Mouse (Mus musculus): ENCODE data around the gene Prrt1.
A peak's percentile ranks its signal among the peaks of the same experiment; 100 is the strongest.

The Prrt1 gene

DNA sequence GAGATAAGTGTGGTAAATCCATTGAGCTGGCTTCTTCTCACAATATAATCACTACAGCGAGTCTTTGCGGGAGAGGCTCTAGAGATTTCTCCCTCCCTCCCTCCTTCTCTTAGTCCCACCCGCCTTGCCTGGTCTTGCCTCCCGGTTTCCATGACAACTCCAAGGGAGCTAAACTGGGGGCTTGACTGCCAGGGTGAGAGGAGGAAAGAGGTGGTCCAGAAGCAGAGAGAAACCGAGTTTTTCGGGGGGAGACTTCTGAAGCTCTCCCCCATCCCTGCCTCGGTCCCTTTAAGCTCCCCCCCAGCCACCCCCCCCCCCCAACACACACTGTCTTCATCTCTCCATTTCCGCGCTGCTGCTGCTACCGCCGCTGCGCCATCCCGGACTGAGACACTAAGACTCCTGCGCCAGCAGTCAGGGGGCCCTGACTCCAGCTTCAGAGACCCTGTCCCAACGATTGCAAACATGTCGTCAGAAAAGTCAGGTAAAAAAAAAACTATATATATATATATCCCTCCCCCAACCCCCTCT, at the start of gene Prrt1:
Prrt1 (plus strand) TSS at position 313 of the 531 bp plus-strand sequence.
- no peak for DNase-seq (ENCODE audit: low spot score in 2 of 2)

DNA sequence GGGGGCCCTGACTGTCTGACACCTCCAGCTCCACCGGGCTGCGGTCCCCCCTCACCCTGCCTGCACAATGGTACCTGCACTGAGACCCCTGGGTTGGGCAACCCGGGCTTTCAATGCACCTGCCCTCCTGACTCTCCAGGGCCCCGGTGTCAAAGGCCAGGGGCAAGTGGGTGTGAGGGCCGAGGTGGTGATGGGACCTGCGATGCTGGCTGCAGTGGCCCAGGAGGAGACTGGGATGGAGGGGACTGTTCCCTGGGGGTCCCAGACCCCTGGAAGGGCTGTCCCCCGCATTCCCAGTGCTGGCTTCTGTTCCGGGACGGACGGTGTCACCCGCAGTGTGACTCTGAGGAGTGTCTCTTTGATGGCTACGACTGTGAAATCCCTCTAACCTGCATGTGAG, 46.8 kb upstream of the Prrt1 start:
- no peak for DNase-seq (ENCODE audit: low spot score in 2 of 2)

DNA sequence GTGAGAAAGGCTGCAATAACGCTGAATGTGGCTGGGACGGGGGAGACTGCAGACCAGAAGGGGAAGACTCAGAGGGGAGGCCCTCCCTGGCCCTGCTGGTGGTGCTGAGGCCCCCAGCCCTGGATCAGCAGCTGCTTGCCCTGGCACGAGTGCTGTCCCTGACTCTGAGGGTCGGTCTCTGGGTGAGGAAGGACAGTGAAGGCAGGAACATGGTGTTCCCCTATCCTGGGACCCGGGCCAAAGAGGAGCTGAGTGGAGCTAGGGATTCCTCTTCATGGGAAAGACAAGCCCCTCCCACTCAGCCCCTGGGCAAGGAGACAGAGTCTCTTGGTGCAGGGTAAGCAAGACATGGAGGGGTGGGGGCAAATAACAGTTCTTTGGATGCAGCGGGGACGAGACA, 45.9 kb upstream of the Prrt1 start:
- DNase-seq (ENCODE audit: low spot score in 2 of 2), result no peak

DNA sequence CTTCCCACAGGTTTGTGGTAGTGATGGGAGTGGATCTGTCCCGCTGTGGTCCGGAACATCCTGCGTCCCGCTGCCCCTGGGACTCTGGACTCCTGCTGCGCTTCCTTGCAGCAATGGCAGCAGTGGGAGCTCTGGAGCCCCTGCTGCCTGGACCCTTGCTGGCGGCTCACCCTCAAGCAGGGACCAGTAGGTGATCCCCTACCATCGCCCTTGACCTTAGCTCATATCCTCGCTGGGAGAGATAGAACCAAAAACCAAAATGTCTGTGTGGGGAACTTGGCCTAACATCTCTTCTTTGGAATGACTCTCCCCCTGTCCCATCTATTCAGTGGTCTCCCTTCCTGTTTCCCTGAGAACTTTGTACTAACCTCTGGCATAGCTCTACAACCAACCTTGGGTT, 45.5 kb upstream of the Prrt1 start:
- DNase-seq (ENCODE audit: low spot score in 2 of 2), result no peak

DNA sequence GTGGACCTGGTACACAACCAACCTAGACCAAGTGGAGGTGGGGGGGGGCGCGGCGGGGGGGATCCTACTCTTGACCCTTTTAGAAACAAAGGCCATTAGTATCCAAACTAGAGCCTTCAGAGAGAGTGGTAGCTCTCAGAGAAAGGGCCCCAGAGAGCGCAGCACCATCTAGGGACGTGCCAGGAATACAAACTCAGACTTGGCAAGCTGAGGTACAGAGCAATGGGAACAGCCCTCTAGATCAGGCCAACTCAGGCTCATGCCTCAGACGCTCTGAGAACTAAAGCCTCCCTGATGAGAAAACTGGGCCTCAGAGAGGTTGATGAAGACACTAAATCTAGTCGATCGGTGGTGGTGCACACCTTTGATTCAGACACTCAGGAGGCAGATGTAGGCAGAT, 44.2 kb upstream of the Prrt1 start:
- DNase-seq (ENCODE audit: low spot score in 2 of 2), result no peak

DNA sequence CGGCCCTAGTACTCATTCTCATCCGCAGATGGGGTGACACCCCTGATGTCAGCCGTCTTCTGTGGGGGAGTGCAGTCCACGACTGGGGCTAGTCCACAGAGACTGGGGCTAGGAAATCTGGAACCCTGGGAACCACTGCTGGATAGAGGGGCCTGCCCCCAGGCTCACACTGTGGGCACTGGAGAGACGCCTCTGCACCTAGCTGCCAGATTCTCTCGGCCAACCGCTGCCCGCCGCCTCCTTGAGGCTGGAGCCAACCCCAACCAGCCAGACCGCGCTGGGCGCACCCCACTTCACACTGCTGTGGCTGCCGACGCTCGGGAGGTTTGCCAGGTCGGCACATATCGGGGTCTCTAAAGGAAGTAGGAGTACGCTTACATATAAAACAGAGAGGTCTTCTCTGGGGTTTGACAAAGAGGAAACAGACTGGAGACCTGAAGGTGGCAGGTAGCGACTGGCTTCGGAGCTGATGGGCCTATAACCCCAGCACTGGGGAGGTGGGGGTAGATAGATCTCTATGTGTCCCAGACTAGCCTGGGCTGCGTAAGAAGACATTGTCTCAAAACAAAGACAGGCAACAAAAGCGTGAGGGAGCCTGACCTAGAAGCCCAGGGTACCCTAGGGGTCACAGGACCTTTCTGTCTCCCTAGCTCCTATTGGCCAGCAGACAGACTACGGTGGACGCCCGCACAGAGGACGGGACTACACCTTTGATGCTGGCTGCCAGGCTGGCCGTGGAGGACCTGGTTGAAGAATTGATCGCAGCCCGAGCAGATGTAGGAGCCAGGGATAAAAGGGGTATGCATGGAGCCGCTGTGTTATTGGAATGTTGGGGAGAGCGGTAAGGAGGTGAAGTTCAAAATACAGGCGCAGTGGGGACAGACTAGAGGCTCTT, 43.2 kb upstream of the Prrt1 start:
- DNase-seq (ENCODE audit: low spot score in 2 of 2), result no peak

DNA sequence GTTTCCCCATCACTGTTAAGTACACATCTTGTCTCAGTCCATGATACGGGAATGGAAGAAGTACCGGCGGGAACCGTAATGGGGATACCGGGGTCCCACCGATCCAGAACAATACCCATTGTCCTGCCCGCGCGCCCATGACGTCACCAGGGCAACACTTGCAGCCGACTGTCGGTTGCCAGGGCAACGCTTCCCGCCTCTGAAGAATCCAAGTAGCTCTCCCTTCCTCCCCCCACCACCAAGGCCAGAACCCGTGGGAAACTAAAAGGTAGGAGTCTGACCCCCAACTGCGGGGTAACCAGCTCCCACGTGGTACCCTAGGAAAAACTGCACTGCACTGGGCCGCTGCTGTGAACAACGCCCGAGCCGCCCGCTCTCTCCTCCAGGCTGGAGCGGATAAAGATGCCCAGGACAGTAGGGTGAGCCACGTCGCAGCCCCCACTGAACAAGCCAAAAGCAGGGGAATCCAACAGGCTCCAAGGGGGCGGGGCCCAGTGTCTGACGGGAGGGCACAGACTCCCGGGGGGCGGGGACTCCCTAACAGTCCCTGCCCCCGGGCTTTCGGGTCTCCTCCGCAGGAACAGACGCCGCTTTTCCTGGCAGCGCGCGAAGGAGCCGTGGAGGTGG, 42.4 kb upstream of the Prrt1 start:
- peak; percentile 82 to 91 for DNase-seq (ENCODE audit: low spot score in 2 of 2)

DNA sequence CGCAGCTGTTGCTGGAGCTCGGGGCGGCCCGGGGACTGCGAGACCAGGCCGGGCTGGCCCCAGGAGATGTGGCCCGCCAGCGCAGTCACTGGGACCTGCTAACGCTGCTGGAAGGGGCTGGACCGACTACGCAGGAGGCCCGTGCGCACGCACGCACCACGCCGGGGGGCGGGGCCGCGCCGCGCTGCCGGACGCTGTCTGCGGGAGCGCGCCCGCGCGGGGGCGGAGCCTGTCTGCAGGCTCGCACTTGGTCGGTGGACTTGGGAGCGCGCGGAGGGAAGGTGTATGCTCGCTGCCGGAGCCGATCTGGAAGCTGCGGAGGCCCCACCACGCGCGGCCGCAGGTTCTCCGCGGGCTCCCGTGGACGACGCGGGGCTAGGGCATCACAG, 41.9 kb upstream of the Prrt1 start:
- peak; percentile 97 to 98 for DNase-seq (ENCODE audit: low spot score in 2 of 2)

DNA sequence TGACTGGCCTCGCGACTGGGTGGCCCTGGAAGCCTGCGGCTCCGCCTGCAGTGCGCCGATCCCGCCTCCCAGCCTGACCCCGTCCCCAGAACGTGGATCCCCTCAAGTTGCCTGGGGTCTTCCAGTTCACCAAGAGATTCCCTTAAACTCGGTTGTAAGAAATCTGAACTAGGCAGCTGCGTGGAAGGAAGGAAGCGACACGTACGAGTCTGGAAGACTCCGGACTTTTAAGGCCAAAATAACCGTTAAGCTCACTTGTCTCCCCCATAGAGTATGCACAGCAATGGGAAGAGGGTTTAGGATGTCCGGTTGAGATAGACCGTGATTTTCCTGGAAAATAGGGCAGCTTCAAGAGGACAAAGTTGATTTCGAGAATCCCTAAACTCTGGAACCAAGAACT, 41.5 kb upstream of the Prrt1 start:
- no peak for DNase-seq (ENCODE audit: low spot score in 2 of 2)

DNA sequence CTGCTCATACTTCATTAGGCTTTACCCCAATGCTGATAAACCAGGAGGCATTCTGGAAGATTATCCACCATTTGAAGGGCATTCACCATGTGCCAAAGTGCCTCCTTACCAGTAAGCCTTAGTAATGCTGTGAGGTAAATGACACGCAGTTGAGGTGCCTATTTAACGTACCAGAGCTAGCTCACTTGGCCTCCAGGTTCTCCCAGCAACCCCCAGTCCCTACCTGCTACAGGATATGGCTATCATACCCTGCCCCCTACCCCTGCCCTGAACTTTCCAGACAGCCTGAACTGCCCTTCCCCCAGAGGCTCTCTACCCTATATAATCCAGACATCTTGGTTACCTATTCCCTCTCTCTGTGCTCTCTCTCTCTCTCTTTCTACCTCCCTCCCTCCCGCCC, 40.6 kb upstream of the Prrt1 start:
- no peak for DNase-seq (ENCODE audit: low spot score in 2 of 2)

DNA sequence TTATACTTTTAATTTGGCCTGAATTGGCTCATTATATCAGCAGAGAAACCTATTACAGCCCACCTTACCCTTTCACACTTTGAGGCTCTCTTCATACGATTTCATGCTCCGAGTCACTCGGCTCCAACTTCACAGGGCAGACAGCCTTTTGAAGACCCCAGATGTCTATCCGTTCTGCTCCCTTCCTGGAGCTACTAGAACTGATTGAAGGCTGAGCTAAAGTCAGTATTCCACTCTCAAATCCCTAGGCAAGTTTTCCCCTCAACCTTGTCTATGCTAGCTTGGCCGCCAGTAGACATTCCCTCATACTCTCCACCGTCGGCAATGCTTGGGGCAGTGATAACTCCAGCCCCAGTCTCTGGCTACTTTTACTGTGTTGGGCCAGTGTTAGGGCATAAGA, 40.1 kb upstream of the Prrt1 start:
- DNase-seq (ENCODE audit: low spot score in 2 of 2), result no peak

DNA sequence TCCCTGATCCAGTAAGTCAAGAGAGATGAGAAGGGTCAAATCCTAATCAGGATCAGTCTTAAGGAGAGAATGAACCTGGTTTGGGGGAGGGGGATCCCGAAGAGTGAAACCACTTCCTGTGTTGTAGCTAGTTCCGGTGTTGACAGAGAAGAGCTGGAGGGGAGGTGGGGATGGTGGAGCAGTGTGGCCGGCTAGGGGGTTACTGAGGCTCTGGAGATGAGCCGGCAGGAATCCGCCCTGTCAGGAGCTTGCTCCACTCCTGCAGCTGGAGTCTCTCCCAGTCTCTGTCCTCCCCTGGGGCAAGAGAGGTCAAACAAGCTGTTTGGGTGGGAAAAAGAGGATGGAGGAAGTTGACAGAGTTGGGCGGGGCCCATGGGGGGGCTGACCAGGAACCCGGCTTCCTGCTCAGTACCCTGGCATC, 39.6 kb upstream of the Prrt1 start, which contains the start of gene Gpsm3:
Gpsm3 (plus strand) TSS at position 126 of the 421 bp plus-strand sequence.
- DNase-seq (ENCODE audit: low spot score in 2 of 2), result peak; percentile 50 to 78

DNA sequence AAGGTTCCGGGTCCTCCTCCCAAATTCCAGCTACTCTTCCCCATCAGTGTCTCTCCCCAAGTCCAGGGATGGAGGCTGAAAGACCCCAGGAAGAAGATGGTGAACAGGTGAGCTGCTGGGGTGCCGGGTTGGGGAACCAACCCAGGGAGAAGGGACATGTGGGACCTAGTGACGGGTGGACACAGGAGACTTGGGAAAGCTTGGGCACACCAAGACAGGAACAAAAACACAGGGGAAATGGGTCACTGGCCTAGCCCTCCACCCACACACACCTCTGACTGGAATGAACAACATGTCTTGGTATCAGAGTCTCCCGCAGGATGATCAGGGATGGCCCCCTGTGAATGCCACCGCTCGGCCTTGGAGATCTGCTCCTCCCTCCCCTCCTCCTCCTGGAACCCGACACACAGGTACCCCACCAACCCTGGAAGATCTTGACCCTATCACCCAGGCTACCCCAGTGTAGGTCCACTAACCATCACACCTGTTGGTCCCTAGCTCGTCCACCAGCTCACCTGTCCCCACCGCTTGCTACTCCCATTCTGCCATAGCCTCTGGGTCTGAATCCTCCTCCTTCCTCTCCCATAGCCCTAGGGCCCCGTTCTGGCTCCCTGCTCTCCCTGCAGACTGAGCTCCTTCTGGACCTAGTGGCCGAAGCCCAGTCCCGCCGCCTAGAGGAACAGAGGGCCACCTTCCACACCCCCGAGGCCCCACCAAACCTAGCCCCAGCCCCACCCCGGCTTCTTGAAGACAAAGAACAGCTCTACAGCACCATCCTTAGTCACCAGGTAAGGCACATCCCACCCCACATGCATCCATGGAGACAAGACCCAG, 39.0 kb upstream of the Prrt1 start:
- DNase-seq (ENCODE audit: low spot score in 2 of 2), result peak in 1 of 2 experiments; percentile 72

DNA sequence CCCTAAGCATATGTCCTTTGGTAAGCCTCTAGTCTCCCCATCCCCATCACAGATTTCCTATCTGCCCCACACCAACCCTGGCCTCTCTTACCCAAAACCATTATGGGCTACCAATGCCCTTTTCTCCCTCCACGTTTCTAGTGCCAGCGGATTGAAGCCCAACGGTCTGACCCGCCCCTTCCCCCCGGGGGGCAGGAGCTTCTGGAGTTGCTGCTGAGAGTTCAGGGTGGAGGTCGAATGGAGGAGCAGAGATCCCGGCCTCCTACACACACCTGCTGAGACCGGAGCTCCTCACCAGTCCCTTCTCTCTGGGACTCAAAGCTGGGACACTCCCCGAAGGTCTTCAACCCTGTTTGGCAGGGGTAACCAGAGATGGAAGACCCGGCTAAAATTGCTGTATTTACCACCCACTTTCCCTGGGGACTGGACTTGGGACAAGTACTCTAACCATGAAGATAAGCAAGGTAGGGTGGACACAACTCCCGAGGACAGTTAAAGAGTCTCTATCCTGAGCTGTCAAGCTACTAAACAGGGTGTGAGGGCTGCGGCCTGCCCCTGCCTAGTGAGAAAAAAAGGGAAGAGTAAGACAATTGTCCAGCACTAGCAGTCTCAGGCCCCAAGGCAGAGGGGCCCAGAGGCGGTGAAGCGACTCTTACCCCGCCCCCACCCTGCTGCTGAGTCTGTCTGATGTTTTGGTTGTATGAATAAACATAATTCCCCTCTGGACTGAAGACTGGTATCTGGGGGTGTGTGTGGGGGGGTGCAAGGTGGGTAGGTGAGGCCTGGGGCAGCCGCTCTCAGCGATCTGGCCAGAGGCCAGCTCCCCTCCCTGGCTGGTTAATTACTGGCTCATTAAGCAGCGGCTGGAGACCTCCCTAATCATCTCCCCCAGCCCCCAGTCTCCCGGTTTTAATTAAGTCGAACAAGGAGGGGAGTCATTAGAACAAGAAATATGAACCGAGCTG, 38.0 kb upstream of the Prrt1 start, which contains the start of gene Pbx2:
Pbx2 (plus strand) TSS at position 238 of the 965 bp plus-strand sequence.
- DNase-seq (ENCODE audit: low spot score in 2 of 2), result peak in 1 of 2 experiments; percentile 75

DNA sequence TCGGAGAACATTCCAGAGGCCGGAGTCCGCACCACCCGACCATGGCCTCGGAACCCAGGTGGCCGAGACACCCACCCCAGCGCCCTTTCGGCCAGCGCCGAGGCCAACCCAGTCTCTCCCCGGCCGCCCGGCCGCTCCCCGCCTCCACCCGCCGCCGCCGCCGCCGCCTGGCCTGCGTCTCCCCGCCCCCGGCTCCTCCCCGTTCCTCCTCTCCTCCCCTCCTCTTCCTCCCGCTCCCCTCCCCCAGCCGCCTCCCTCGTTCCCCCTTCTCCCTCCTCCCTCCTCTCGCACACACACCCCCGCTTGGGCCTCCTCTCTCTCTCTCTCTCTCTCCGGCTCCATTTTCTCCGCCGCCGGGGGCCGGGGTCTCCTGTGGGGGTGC, 37.3 kb upstream of the Prrt1 start:
- peak; percentile 90 to 95 for DNase-seq (ENCODE audit: low spot score in 2 of 2)

DNA sequence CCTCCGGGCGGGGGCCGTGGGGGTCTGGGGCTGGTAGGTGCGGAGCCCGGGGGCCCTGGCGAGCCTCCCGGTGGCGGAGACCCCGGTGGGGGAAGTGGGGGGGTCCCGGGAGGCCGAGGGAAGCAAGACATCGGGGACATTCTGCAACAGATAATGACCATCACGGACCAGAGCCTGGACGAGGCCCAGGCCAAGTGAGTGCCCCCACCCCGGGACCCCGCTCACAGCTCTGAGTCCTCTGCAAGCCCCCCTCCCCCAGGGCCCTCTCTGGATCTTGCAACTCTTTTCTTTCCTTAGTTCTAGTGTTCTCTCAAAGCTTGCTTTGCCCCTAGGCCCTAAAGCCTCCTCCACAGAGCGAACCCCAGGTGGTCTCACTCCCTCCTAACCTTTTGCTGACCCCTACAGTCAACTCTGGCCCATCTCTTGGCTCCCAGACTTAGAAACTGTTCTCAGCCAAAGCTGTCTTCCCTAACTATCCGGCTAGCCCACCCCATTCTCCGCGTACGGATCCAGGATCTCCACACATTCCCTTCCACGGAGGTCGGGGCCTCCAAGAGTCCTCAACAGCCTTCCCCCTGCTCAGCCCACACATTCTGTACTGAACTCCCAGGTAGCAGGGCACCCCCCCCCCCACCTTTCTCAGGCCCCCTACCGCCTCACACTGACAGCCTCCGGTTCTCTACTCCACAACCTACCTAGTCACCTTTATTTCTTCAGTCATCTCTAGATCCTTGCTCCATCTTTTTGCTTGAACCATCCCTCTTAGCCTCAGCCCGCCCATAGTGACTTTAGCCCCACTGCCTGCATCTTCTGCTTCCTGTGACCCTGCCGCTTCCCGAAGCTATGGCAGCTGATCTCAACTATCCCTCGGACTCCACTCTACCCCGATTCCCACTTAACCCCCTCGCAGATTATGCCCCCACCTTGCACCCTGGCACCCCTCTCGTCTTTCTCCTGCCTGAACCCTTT, 36.5 kb upstream of the Prrt1 start:
- peak in 1 of 2 experiments; percentile 68 for DNase-seq (ENCODE audit: low spot score in 2 of 2)

DNA sequence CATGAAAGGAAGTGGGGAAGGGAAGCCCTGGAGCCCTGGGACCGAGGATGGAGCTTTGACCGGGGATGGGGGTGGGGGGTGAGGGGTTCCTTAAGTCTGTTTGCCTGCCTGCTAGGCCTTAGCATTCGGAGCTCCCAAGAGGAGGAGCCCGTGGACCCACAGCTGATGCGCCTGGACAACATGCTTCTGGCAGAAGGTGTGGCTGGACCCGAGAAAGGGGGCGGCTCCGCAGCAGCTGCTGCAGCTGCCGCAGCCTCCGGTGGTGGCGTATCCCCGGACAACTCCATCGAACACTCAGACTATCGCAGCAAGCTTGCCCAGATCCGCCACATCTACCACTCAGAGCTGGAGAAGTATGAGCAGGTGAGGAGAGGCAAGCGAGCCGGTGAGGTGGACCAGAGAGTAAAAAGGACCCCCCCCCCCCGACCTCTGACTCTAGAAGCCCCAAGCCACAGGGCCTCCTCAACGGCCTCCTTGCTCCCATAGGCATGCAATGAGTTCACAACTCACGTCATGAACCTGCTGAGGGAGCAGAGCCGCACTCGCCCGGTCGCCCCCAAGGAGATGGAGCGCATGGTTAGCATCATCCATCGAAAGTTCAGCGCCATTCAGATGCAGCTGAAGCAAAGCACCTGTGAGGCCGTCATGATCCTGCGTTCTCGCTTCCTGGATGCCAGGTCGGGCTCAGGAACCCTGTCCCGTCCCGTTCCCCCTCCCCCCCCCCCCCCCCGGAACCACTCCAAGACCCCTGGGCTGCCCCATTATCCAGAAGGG, 35.4 kb upstream of the Prrt1 start:
- no peak for DNase-seq (ENCODE audit: low spot score in 2 of 2)

DNA sequence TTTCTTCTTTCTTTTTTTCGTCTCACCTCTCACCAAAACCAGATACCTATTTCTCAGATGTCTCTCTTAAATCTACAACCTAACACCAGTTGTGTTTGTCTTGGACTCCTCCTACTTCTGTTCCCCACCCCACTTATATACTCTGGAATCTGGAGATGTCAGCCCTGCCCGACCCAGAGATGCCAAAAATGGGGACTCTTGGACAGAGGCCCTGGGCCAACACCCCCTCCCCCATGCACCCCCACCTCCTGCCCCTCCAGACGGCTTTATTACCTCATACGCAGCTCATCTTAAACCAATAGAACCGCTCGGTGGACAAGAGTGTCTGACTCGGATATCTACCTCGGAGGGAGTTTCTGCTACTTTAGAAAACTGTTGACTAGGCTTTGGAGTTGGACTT, 33.2 kb upstream of the Prrt1 start:
- DNase-seq (ENCODE audit: low spot score in 2 of 2), result no peak
